Mouse (Mus musculus) limb, embryonic 14.5 days (tissue): ENCODE measurements at regions not wholly inside any gene's neighbourhood (a gene's known extent, or its start where the extent isn't known, plus 50 kb on each side); places are given as distances from the start of the nearest gene placed in this dataset.

Experiments used
- ATAC-seq: fragments of 200-750 bp; cut with Nextera tagmentation; 2 replicates; pipeline ENCODE4 v1.8.0; 2017; ENCODE audit warnings: low read depth, moderate number of reproducible peaks, moderate TSS enrichment; ENCODE audit not compliant: low FRiP score
- DNase-seq: peaks from one replicate; pipeline ENCODE4 v3.0.0-alpha.2; 2015; ENCODE audit warnings: low spot score
- H3K27ac ChIP-seq: fragments of 300-500 bp; sonication (generic); replicated peaks from 2 replicates; pipeline ENCODE4 v1.5.1; 2014; ENCODE audit warnings: low read depth, mild to moderate bottlenecking, low read length, moderate library complexity, mixed read lengths
- H3K27me3 ChIP-seq: fragments of 300-500 bp; sonication (generic); 2 replicates; pipeline ENCODE4 v1.6.1; 2014; ENCODE audit warnings: low read length, mixed read lengths; ENCODE audit not compliant: control insufficient read depth, insufficient read depth
- H3K36me3 ChIP-seq: fragments of 300-500 bp; sonication (generic); 2 replicates; pipeline ENCODE4 v1.6.1; 2014; ENCODE audit warnings: mild to moderate bottlenecking, low read length, moderate library complexity, mixed read lengths; ENCODE audit not compliant: control insufficient read depth, insufficient read depth
- H3K4me1 ChIP-seq: fragments of 300-500 bp; sonication (generic); 2 replicates; pipeline ENCODE4 v1.6.1; 2014; ENCODE audit warnings: antibody characterized with exemption, low read length, mixed read lengths; ENCODE audit not compliant: control insufficient read depth, insufficient read depth
- H3K4me2 ChIP-seq: fragments of 300-500 bp; sonication (generic); replicated peaks from 2 replicates; pipeline ENCODE4 v1.6.1; 2014; ENCODE audit warnings: low read depth, mild to moderate bottlenecking, low read length, moderate library complexity; ENCODE audit not compliant: severe bottlenecking
- H3K4me3 ChIP-seq: fragments of 300-500 bp; sonication (generic); replicated peaks from 2 replicates; pipeline ENCODE4 v1.5.1; 2014; ENCODE audit warnings: low read length
- H3K9ac ChIP-seq: fragments of 300-500 bp; sonication (generic); 2 replicates; pipeline ENCODE4 v1.6.1; 2014; ENCODE audit warnings: mild to moderate bottlenecking, low read depth, low read length, moderate library complexity; ENCODE audit not compliant: severe bottlenecking
- H3K9me3 ChIP-seq: fragments of 300-500 bp; sonication (generic); 2 replicates; pipeline ENCODE4 v1.6.1; 2016; ENCODE audit warnings: low read length; ENCODE audit not compliant: control insufficient read depth
- POLR2A ChIP-seq: fragments of 200-500 bp; IDR thresholded peaks from 2 replicates; pipeline ENCODE4 v1.8.0; 2012; ENCODE audit warnings: inconsistent platforms, mild to moderate bottlenecking, moderate library complexity, borderline replicate concordance; ENCODE audit not compliant: insufficient read depth, insufficient read length; ENCODE audit errors: extremely low read depth
- WGBS: fragments of 180-500 bp; shearing (Covaris S2); extraction: QIAGEN DNeasy Blood & Tissue Kit; methylation state at CpG from one replicate; pipeline ENCODE4 v1.1.7; 2014; 5-methylcytosine and 5-hydroxymethylcytosine counted together

- DNase-seq = no peak
- TF ChIP-seq POLR2A = no peak
- Histone ChIP-seq H3K4me2 (no peak overlapping the region), H3K4me1 (peaks cover 9% of the 10 kb centered on the region; the same call in 1 of the 2 replicates), H3K4me3 (no peak overlapping the region), H3K36me3 (no peaks in the 10 kb centered on the region), H3K9me3 (no peaks in the 10 kb centered on the region), H3K9ac (no peak overlapping the region), H3K27me3 (no peaks in the 10 kb centered on the region), H3K27ac (no peak overlapping the region)
- 87% methylated on average over 8 of the region's 8 CpGs for WGBS
- ATAC-seq = no peak
Observed at GRCm38 (mm10) chr5:45286454-45286853, 163.6 kb downstream of the Qdpr start.

DNA sequence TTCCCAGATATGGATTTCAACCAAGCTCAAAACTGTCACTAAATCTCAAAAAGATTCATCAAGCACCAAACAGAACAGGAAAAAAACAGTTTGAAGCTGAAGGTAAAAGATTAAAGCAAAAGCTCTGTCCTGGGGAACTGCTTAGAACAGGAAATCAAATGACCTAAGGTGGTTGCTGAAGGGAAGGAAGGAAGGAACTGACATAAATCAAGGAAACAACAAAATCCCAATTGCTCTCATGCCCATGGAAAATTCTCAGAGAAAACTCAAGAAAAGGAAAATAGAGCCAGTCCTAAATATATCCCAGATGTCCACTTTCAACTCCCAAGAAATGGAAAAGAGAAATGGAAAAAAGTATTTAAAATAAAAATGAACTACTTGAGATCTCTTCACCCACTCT lies 165.4 kb downstream of the Qdpr start:
- ATAC-seq (no peak), DNase-seq (no peak)
- no peak overlapping the region for H3K9ac ChIP-seq
- peaks cover 9% of the 10 kb centered on the region; the same call in 1 of the 2 replicates for H3K4me1 ChIP-seq
- H3K4me3 ChIP-seq = no peak overlapping the region
- H3K27ac ChIP-seq = no peak overlapping the region
- TF ChIP-seq POLR2A = no peak
- no peak overlapping the region for H3K4me2 ChIP-seq
- H3K9me3 ChIP-seq = no peaks in the 10 kb centered on the region
- no peaks in the 10 kb centered on the region for H3K27me3 ChIP-seq
- H3K36me3 ChIP-seq = no peaks in the 10 kb centered on the region

DNA sequence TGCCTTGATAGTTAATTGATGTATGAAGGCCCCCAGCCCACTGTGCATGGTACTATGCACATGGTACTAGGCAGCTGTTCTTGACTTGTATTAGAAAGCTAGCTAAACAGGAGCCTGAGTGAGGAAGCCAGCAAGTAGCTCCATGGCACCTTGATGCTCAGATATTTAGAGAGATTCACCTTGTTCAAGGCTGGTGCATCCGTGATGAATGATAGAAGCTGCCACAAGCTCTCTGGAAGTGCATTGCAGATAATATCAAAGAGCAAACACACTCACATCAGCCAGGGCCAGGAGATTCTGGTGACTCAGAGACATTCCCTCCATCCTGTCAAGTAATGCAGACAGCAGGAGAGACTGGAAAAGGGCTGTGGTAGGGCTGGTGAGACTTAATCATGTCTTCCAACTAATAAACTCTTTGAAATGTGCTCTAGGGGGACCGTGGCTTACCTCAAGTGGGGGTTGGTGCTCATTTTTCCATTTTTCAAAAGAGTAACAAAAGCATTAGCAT lies 166.1 kb downstream of the Qdpr start:
- no peaks in the 10 kb centered on the region for H3K36me3 ChIP-seq
- peaks cover 9% of the 10 kb centered on the region; the same call in 1 of the 2 replicates for H3K4me1 ChIP-seq
- ATAC-seq (no peak), DNase-seq (no peak)
- no peak overlapping the region for H3K9ac ChIP-seq
- no peaks in the 10 kb centered on the region for H3K27me3 ChIP-seq
- no peak overlapping the region for H3K4me3 ChIP-seq
- H3K9me3 ChIP-seq = no peaks in the 10 kb centered on the region
- no peak overlapping the region for H3K4me2 ChIP-seq
- H3K27ac ChIP-seq = no peak overlapping the region
- 54% methylated on average over 2 of the region's 2 CpGs for WGBS
- TF ChIP-seq POLR2A = no peak

GRCm38 (mm10) chr5:45282207-45282930 lies 167.7 kb downstream of the Qdpr start:
- ATAC-seq (peak; percentile 50), DNase-seq (peak; percentile 41)
- 29% methylated on average over 9 of the region's 9 CpGs for WGBS

GRCm38 (mm10) chr5:45278571-45278970 lies 171.5 kb downstream of the Qdpr start:
- under 1% methylated on average over 9 of the region's 9 CpGs for WGBS
- ATAC-seq (no peak), DNase-seq (peak; percentile 95)
- Histone ChIP-seq H3K9me3 (no peaks in the 10 kb centered on the region), H3K4me3 (peak overlapping the region; percentile 20), H3K27ac (no peak overlapping the region), H3K4me2 (peak overlapping the region; percentile 41), H3K36me3 (no peaks in the 10 kb centered on the region), H3K9ac (no peak overlapping the region), H3K27me3 (no peaks in the 10 kb centered on the region), H3K4me1 (peaks cover 4% of the 10 kb centered on the region; the same call in 1 of the 2 replicates)
- TF ChIP-seq POLR2A = no peak

More at GRCm38 (mm10) chr5:45282207-45282930, 167.7 kb downstream of the Qdpr start:
- Histone ChIP-seq H3K4me3 (no peak overlapping the region), H3K9ac (no peak overlapping the region), H3K9me3 (no peaks in the 10 kb centered on the region), H3K27ac (no peak overlapping the region), H3K4me2 (no peak overlapping the region), H3K36me3 (no peaks in the 10 kb centered on the region), H3K27me3 (no peaks in the 10 kb centered on the region), H3K4me1 (peaks cover 9% of the 10 kb centered on the region; the same call in 1 of the 2 replicates)
- no peak for TF ChIP-seq POLR2A
